Mouse (Mus musculus) testis, adult 2 months (tissue): ENCODE results near the gene Cog1. TPM values are rescaled to one million over a fixed set of nuclear protein-coding genes. Genes with fewer than 3 reads are reported as not detected.
A peak's percentile ranks its signal among the peaks of the same experiment; 100 is the strongest.

ENCODE experiments used
- H3K27ac ChIP-seq: fragments of 200-500 bp; 2 replicates; pipeline ENCODE4 v1.5.1; 2012; ENCODE audit warnings: low read depth, low read length; ENCODE audit not compliant: control insufficient read depth, insufficient read depth
- H3K27me3 ChIP-seq: fragments of 200-500 bp; 2 replicates; pipeline ENCODE4 v1.6.1; 2012; ENCODE audit warnings: mild to moderate bottlenecking, low read length, moderate library complexity; ENCODE audit not compliant: control insufficient read depth, insufficient read depth
- H3K36me3 ChIP-seq: fragments of 200-500 bp; 2 replicates; pipeline ENCODE4 v1.6.1; 2012; ENCODE audit warnings: mild to moderate bottlenecking, low read length; ENCODE audit not compliant: control insufficient read depth, insufficient read depth
- H3K4me1 ChIP-seq: fragments of 200-500 bp; 2 replicates; pipeline ENCODE4 v1.6.1; 2012; ENCODE audit warnings: low read length; ENCODE audit not compliant: control insufficient read depth, insufficient read depth
- H3K4me3 ChIP-seq: fragments of 200-500 bp; 2 replicates; pipeline ENCODE4 v1.5.1; 2012; ENCODE audit warnings: low read depth, mild to moderate bottlenecking, low read length, moderate library complexity, mixed read lengths; ENCODE audit not compliant: control insufficient read depth
- CTCF ChIP-seq: fragments of 200-500 bp; IDR thresholded peaks from 2 replicates; pipeline ENCODE4 v1.5.1; 2012; ENCODE audit warnings: low read depth, mild to moderate bottlenecking, inconsistent platforms, low read length, moderate library complexity; ENCODE audit not compliant: control insufficient read depth, insufficient read depth, insufficient replicate concordance
- POLR2A ChIP-seq: fragments of 200-500 bp; IDR thresholded peaks from 2 replicates; pipeline ENCODE4 v1.6.1; 2012; ENCODE audit warnings: low read depth, mild to moderate bottlenecking, inconsistent platforms, low read length, moderate library complexity; ENCODE audit not compliant: control insufficient read depth
- polyA plus RNA-seq: library from polyadenylated mRNA; depleted of rRNA; stranded (reverse); fragments of >200 nt; gene quantifications from 2 replicates; pipeline ENCODE4 v1.2.3, GENCODE M21; 2012

The Cog1 gene
- polyA plus RNA-seq, 1 experiment: 50.2 TPM

DNA sequence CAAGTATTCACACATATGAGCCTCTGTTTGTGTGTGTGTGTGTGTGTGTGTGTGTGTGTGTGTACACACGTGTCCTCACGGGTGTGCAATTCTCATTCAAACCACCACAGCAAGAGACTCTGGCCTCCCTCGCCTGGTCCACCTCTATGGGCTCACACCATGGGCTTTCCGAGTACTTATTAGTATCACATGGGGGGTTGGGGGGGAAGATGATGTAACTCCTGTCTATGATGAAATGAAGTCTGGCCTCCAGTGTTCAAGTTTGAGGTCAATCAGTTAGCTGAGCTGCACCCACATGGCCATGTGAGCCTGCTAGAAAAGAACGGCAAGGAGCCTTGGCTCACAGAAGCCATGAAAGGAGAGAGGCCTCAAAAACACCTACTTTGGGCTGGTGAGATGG, 15.6 kb upstream of the Cog1 start:
- TF ChIP-seq POLR2A: no peak
- TF ChIP-seq CTCF: no peak
- Histone ChIP-seq H3K4me3 (no peak overlapping the region), H3K4me1 (no peaks in the 10 kb centered on the region; the same call in 1 of the 2 replicates), H3K27ac (no peak overlapping the region), H3K36me3 (no peaks in the 10 kb centered on the region), H3K27me3 (no peaks in the 10 kb centered on the region)

- Histone ChIP-seq H3K4me3 (no peak overlapping the region), H3K4me1 (no peaks in the 10 kb centered on the region; the same call in 1 of the 2 replicates), H3K36me3 (no peaks in the 10 kb centered on the region), H3K27ac (no peak overlapping the region), H3K27me3 (no peaks in the 10 kb centered on the region)
- TF ChIP-seq POLR2A (no peak), CTCF (no peak)
These were observed 14.3 kb upstream of the Cog1 start for GRCm38 (mm10) chr11:113634699-113635121.

- H3K4me3 ChIP-seq: no peak overlapping the region
- no peaks in the 10 kb centered on the region for H3K36me3 ChIP-seq
- no peak for TF ChIP-seq CTCF
- no peak for TF ChIP-seq POLR2A
- no peaks in the 10 kb centered on the region; the same call in 1 of the 2 replicates for H3K4me1 ChIP-seq
- no peaks in the 10 kb centered on the region for H3K27me3 ChIP-seq
- no peak overlapping the region for H3K27ac ChIP-seq
These were observed 10.3 kb upstream of the Cog1 start for GRCm38 (mm10) chr11:113638680-113639079.

GRCm38 (mm10) chr11:113645181-113645580, 3.8 kb upstream of the Cog1 start:
- H3K4me3 ChIP-seq: no peak overlapping the region
- TF ChIP-seq CTCF (no peak), POLR2A (no peak)
- no peak overlapping the region for H3K27ac ChIP-seq
- H3K4me1 ChIP-seq: peaks cover 13% of the 10 kb centered on the region
- H3K27me3 ChIP-seq: no peaks in the 10 kb centered on the region
- H3K36me3 ChIP-seq: no peaks in the 10 kb centered on the region

- Histone ChIP-seq H3K4me1 (peaks cover 16% of the 10 kb centered on the region), H3K36me3 (no peaks in the 10 kb centered on the region), H3K4me3 (peak overlapping the region; percentile 93; the same call in 1 of the 2 replicates), H3K27ac (no peak overlapping the region), H3K27me3 (no peaks in the 10 kb centered on the region)
- TF ChIP-seq POLR2A (no peak), CTCF (peak; percentile 99)
These were observed 817 bp upstream of the Cog1 start for GRCm38 (mm10) chr11:113648152-113648551.

DNA sequence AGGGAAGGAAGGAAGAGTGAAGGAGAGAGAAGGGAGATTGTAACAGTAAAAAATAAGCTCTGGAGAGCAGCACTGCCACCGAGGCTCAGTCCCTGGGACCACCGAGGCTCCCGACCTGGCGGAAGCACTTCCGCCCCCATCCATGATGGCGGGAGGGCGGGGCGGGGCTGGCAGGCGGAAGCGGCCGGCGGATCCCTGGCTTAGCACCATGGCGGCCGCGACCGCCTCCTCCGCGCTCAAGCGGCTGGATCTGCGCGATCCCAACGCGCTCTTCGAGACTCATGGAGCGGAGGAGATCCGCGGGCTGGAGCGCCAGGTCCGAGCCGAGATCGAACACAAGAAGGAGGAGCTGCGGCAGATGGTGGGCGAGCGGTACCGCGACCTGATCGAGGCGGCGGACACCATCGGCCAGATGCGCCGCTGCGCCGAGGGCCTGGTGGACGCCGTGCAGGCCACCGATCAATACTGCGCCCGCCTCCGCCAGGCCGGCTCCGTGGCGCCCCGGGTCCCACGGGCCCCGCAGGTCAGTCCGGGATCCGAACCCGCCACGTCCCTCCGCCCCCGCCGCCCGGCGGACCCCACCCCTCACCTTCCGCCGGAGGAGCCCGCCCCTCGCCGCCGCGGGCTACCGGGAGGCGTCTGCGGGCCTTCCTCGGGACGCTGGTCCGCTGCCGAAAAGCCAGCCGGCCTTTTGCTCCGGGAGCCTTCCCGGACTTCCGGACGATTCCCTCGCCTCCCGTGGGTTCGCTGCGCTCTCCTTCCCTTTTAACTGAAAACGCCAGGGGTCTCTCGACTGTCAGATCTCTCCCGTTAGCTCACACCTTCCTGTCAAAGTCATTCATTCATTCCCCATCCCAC, 613 bp downstream of the Cog1 start, which contains the start of gene Slc39a11:
TSS of gene Slc39a11 (minus strand) at position 727 of the 858 bp plus-strand sequence.
- Histone ChIP-seq H3K27me3 (no peaks in the 10 kb centered on the region), H3K27ac (peak within 1 kb of the TSS; percentile 74), H3K4me3 (peak within 1 kb of the TSS; percentile 93), H3K36me3 (no peaks in the 10 kb centered on the region; the same call in 1 of the 2 replicates), H3K4me1 (peaks cover 16% of the 10 kb centered on the region)
- TF ChIP-seq CTCF: no peak
- peak; percentile 59 for TF ChIP-seq POLR2A

GRCm38 (mm10) chr11:113651206-113651906, 2.4 kb downstream of the Cog1 start:
- H3K27me3 ChIP-seq: no peaks in the 10 kb centered on the region
- H3K27ac ChIP-seq: no peak overlapping the region
- peaks cover 16% of the 10 kb centered on the region for H3K4me1 ChIP-seq
- no peak for TF ChIP-seq POLR2A
- no peak for TF ChIP-seq CTCF
- H3K4me3 ChIP-seq: peak overlapping the region; percentile 0; the same call in 1 of the 2 replicates
- no peaks in the 10 kb centered on the region; the same call in 1 of the 2 replicates for H3K36me3 ChIP-seq
